Mouse (Mus musculus): Measurements from ENCODE around the gene Chst7. TPM values are rescaled to one million over a fixed set of nuclear protein-coding genes. Genes with fewer than 3 reads are reported as not detected.

The Chst7 gene
- polyA plus RNA-seq, 1 experiment from 2014 or later = 2.6 TPM

Other genes with a start within 250 kb of the Chst7 start
- gene Slc9a7, start 232.2 kb downstream of the Chst7 start, polyA plus RNA-seq (2016; fragmentation: Nextera tagmentation; extraction: Ambion mirVana) = 0.50 and 0.76 TPM in 2 replicates